Mouse (Mus musculus) left cerebral cortex, postnatal 4 days (tissue): ENCODE data around the gene Usp39. TPM values are rescaled to one million over a fixed set of nuclear protein-coding genes. Genes with fewer than 3 reads are reported as not detected.

Source experiments
- total RNA-seq, 2 experiments: library from RNA; stranded (reverse); gene quantifications; 2 replicates each; pipeline ENCODE4 v1.2.3; 2021

The Usp39 gene
- total RNA-seq, 2 experiments from 2014 or later, result 36.2 to 37.1 TPM

Other genes starting within 250 kb of the Usp39 start
- 10 to 100 TPM; 55.3 to 63.6 TPM for gene St3gal5, start 247.6 kb downstream of the Usp39 start, total RNA-seq
- 1 to 10 TPM; 1.8 TPM for gene Atoh8, start 109.6 kb downstream of the Usp39 start, total RNA-seq
- gene Sftpb, start 40.6 kb downstream of the Usp39 start, total RNA-seq, result under 1 TPM in 1 of 2 experiments, not detected in 1; 0.26 TPM
- gene 0610030E20Rik, start 2.1 kb upstream of the Usp39 start, total RNA-seq, result 10 to 100 TPM; 17.2 to 19.3 TPM
- gene Tmem150a, start 10.3 kb upstream of the Usp39 start, total RNA-seq, result 10 to 100 TPM; 28.5 to 32.2 TPM
- 10 to 100 TPM; 56.5 to 57.0 TPM for gene Rnf181, start 21.8 kb upstream of the Usp39 start, total RNA-seq
- 1 to 10 TPM; 5.9 to 8.4 TPM for gene Vamp5, start 35.3 kb upstream of the Usp39 start, total RNA-seq
- gene Vamp8, start 45.5 kb upstream of the Usp39 start, total RNA-seq, result 1 to 10 TPM; 7.2 to 7.3 TPM
- gene Ggcx, start 69.1 kb upstream of the Usp39 start, total RNA-seq, result 10 to 100 TPM; 18.6 to 21.1 TPM
- 100 to 1,000 TPM; 184 to 193 TPM for gene Mat2a, start 94.4 kb upstream of the Usp39 start, total RNA-seq
- under 1 TPM; 0.36 to 0.68 TPM for gene Sh2d6, start 176.5 kb upstream of the Usp39 start, total RNA-seq
- gene Capg, start 199.2 kb upstream of the Usp39 start, total RNA-seq, result 1 to 10 TPM; 2.1 to 3.4 TPM